Mouse (Mus musculus): ENCODE results near the gene Ppp2r2c.
"Not testable (repeated sequence)": the region's sequence is repeated elsewhere in the genome, so short reads cannot be mapped to it uniquely, and the experiment has no call there.

The Ppp2r2c gene

GRCm38 (mm10) chr5:36935486-36936473, 67.5 kb downstream of the Ppp2r2c start:
- no peak for DNase-seq

- DNase-seq: no peak
Observed at GRCm38 (mm10) chr5:36936548-36936947, 68.2 kb downstream of the Ppp2r2c start.

- no peak for DNase-seq
Observed at GRCm38 (mm10) chr5:36938021-36938420, 69.7 kb downstream of the Ppp2r2c start.

GRCm38 (mm10) chr5:36938991-36939390, 70.7 kb downstream of the Ppp2r2c start:
- DNase-seq: not testable (repeated sequence)

GRCm38 (mm10) chr5:36942446-36942845, 74.1 kb downstream of the Ppp2r2c start:
- no peak for DNase-seq

GRCm38 (mm10) chr5:36944552-36944951, 76.2 kb downstream of the Ppp2r2c start:
- no peak for DNase-seq

GRCm38 (mm10) chr5:36945102-36945701, 76.9 kb downstream of the Ppp2r2c start:
- no peak for DNase-seq

GRCm38 (mm10) chr5:36945713-36946112, 77.4 kb downstream of the Ppp2r2c start:
- no peak for DNase-seq

- peak; percentile 36 for DNase-seq
Observed at GRCm38 (mm10) chr5:36946445-36946844, 78.1 kb downstream of the Ppp2r2c start.

GRCm38 (mm10) chr5:36948831-36949230, 80.5 kb downstream of the Ppp2r2c start:
- DNase-seq: peak; percentile 75

GRCm38 (mm10) chr5:36950871-36951270, 82.6 kb downstream of the Ppp2r2c start:
- DNase-seq: no peak

- no peak for DNase-seq
Observed at GRCm38 (mm10) chr5:36952311-36952710, 84.0 kb downstream of the Ppp2r2c start.

- no peak for DNase-seq
Observed at GRCm38 (mm10) chr5:36955366-36955765, 87.1 kb downstream of the Ppp2r2c start.

GRCm38 (mm10) chr5:36958837-36959236, 90.5 kb downstream of the Ppp2r2c start:
- DNase-seq: peak; percentile 72

GRCm38 (mm10) chr5:36960501-36960900, 92.2 kb downstream of the Ppp2r2c start:
- DNase-seq: no peak

- DNase-seq: no peak
Observed at GRCm38 (mm10) chr5:36971587-36971986, 103.3 kb downstream of the Ppp2r2c start.

- DNase-seq: no peak
Observed at GRCm38 (mm10) chr5:36975336-36975735, 107.0 kb downstream of the Ppp2r2c start.

GRCm38 (mm10) chr5:36977809-36978208, 109.5 kb downstream of the Ppp2r2c start:
- peak; percentile 21 for DNase-seq

- no peak for DNase-seq
Observed at GRCm38 (mm10) chr5:36979001-36979400, 110.7 kb downstream of the Ppp2r2c start.

- no peak for DNase-seq
Observed at GRCm38 (mm10) chr5:36979631-36980030, 111.3 kb downstream of the Ppp2r2c start.

- DNase-seq: no peak
Observed at GRCm38 (mm10) chr5:36982271-36982670, 114.0 kb downstream of the Ppp2r2c start.

- DNase-seq: no peak
Observed at GRCm38 (mm10) chr5:36986617-36987016, 118.3 kb downstream of the Ppp2r2c start.

- DNase-seq: no peak
Observed at GRCm38 (mm10) chr5:36988124-36988780, 119.9 kb downstream of the Ppp2r2c start.

Measured in kidney, postnatal 14 days (tissue).